Mouse (Mus musculus) bone marrow macrophage, adult 2 months (primary cell): ENCODE results near the gene Tmem182. TPM values are rescaled to one million over a fixed set of nuclear protein-coding genes. Genes with fewer than 3 reads are reported as not detected.

ENCODE experiments used
- H3K27ac ChIP-seq: 2 replicates; pipeline ENCODE4 v1.5.1; 2012; ENCODE audit warnings: low read depth, low read length; ENCODE audit not compliant: insufficient read depth
- H3K4me1 ChIP-seq: 2 replicates; pipeline ENCODE4 v1.6.1; 2012; ENCODE audit warnings: low read length; ENCODE audit not compliant: control insufficient read depth, insufficient read depth
- H3K4me3 ChIP-seq: 2 replicates; pipeline ENCODE4 v1.5.1; 2012; ENCODE audit warnings: mild to moderate bottlenecking, low read length, moderate library complexity; ENCODE audit not compliant: insufficient read depth
- CTCF ChIP-seq: IDR thresholded peaks from 2 replicates; pipeline ENCODE4 v1.5.1; 2012; ENCODE audit warnings: low read depth, mild to moderate bottlenecking, low read length, moderate library complexity
- POLR2A ChIP-seq: IDR thresholded peaks from 2 replicates; pipeline ENCODE4 v1.6.1; 2012; ENCODE audit warnings: mild to moderate bottlenecking, low read depth, low read length, borderline replicate concordance
- polyA plus RNA-seq: library from polyadenylated mRNA; stranded (reverse); fragments of >200 nt; gene quantifications from 2 replicates; pipeline ENCODE4 v1.2.4, GENCODE M21; 2012; ENCODE audit not compliant: missing spikeins, insufficient read depth, insufficient read length

Gene Tmem182
- polyA plus RNA-seq, 1 experiment: not detected

GRCm38 (mm10) chr1:40773234-40773633 is 32.2 kb upstream of the Tmem182 start:
- TF ChIP-seq POLR2A (no peak), CTCF (no peak)
- Histone ChIP-seq H3K4me1 (no peaks in the 10 kb centered on the region), H3K4me3 (no peak overlapping the region), H3K27ac (no peak overlapping the region)

DNA sequence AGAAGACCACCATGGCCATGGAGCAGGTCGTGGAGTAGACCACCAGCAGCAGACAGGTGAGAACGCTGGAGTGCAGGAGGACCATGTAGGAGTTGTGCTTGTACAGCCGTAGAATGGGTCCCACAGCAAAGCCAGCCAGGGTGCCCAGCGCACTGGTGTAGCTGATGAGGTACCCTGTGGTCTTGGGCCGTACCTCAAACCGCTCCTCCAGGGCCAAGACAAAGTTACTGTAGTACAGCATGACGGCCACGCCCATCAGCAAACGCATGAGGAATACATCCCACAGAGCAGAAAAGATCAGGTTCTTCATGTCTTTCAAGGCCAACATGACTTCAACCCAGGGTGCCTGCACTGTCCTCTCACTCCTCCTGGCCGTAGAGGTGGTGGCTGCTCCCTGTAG is 31.4 kb upstream of the Tmem182 start:
- Histone ChIP-seq H3K4me3 (no peak overlapping the region), H3K27ac (no peak overlapping the region), H3K4me1 (no peaks in the 10 kb centered on the region)
- TF ChIP-seq CTCF: no peak
- no peak for TF ChIP-seq POLR2A

DNA sequence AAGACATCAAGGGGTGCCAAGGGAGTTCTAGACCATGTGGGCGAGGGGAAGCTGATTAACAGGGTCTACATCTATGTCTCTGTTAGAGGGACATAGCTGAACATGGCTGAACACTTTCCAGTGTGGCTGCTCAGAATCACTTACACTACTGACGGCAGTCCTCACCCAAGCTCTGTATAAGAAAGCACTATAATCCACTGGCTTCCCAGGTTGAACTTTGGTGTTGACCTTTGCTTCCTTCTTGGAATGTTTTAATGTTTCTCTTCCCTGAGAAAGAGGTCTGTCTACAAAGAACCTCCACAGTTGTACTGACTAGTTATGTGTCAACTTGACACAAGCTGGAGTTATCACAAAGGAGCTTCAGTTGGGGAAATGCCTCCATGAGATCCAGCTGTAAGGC is 29.3 kb upstream of the Tmem182 start:
- H3K4me3 ChIP-seq: no peak overlapping the region
- no peaks in the 10 kb centered on the region for H3K4me1 ChIP-seq
- TF ChIP-seq CTCF: no peak
- no peak overlapping the region for H3K27ac ChIP-seq

DNA sequence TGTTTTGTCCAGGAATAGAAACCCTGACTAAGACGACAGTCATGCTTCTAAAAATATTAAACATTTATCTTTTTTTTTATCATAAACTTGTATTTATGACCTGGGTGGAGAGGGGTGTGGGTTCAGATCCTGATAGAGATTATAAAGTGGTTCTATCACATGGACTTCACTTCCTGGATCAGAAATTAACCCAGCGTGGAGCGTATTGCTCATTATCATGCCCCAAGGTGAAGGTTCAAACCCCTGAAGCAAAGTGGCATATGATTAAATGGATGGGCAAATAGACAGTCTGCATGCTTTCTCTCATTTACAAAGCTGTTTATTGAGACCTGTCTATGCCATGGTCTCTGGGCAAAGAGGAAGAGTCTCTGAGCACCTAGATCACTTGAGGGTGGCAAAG is 28.6 kb upstream of the Tmem182 start:
- no peak overlapping the region for H3K27ac ChIP-seq
- no peak overlapping the region for H3K4me3 ChIP-seq
- H3K4me1 ChIP-seq: no peaks in the 10 kb centered on the region
- TF ChIP-seq CTCF (no peak), POLR2A (no peak)

DNA sequence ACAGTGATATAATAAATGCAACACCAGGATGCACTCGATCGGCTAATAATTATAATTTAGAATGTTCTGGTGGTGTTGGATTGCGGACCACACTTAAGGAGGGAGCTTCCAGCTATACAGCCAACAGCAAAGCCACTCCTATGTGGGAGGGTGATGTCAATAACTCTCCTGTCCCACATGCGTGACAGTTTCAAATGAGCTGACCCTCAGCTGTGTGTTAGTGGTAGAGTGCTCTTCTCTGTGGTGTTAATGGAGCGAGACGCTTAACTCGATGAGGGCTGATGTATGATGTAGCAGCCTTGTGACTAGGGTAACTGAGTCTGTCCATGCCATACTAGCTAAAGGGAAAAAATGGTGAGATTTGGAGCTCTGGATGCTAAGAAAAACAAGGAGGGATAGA is 22.0 kb upstream of the Tmem182 start:
- TF ChIP-seq POLR2A (no peak), CTCF (no peak)
- Histone ChIP-seq H3K4me1 (peaks cover 9% of the 10 kb centered on the region), H3K4me3 (no peak overlapping the region), H3K27ac (no peak overlapping the region)

DNA sequence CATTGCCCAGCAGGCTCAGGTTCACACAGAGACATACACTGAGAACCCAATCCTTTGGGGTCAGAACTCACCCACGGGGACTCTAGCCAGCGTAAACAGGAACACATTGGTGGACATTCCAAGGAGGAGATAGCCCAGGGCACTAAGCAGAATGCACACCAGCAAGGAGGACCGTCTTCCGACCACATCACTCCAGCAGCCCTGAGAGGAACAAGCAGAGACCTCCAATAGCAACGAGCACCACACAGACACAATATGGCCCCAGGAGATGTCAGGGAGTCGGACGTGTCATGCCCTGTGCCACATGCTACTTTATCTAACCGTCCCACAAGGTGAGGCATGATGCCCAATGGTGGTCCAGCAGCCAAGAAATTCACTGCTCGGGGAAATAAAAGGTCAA is 21.1 kb upstream of the Tmem182 start:
- Histone ChIP-seq H3K4me1 (peaks cover 9% of the 10 kb centered on the region), H3K27ac (no peak overlapping the region), H3K4me3 (no peak overlapping the region)
- TF ChIP-seq CTCF: no peak
- no peak for TF ChIP-seq POLR2A

GRCm38 (mm10) chr1:40785876-40786445 is 19.4 kb upstream of the Tmem182 start:
- peaks cover 13% of the 10 kb centered on the region for H3K4me1 ChIP-seq
- no peak overlapping the region for H3K4me3 ChIP-seq
- no peak overlapping the region for H3K27ac ChIP-seq
- TF ChIP-seq POLR2A (no peak), CTCF (no peak)

DNA sequence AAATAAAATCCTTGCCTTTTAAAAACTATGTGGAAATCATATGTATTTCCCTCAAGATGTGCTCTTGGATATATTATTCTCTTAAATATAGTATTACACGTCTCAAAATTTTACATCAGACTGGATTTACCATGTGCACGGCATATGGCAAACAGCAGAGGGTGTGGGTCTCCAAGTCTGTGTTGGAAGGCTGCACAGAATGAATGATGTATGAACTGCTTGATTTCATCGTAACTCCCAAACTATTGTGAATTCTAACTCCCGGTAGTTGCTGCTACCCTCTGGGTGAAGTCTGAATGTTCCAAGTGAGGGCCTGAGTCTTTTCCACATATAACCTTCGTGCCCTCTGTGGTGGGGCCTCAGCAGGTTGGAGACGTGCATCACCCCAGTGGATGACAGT is 16.4 kb upstream of the Tmem182 start:
- TF ChIP-seq POLR2A: no peak
- TF ChIP-seq CTCF: no peak
- Histone ChIP-seq H3K4me3 (no peak overlapping the region), H3K4me1 (peaks cover 15% of the 10 kb centered on the region), H3K27ac (no peak overlapping the region)

DNA sequence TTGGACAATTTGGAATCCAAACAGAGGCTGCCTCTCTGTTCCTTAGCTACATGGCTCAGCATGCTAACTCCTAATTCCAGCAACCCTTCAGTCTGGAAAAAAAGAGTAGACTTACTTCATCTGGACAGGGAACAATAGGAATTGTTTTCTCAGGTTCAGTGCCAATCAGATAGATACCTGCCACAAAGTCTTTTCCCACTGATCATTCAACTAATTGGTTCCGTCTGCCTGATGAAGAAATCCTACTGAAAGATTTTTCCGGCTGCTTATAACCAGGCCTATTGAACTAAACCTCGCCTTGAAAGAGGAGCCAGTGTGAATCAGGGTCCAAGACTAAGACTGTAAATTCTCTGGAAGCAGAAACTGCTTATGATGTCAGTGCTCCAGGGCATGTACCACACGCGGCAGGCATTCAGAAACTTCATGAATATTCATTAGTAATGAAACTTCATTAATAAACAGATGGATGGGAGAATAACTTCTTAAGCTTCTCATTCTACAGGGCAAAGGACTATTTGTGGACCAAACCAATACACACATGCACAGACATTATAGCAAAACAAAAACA is 15.7 kb upstream of the Tmem182 start:
- Histone ChIP-seq H3K4me1 (peaks cover 15% of the 10 kb centered on the region), H3K4me3 (peak overlapping the region; percentile 97), H3K27ac (no peak overlapping the region)
- TF ChIP-seq CTCF (no peak), POLR2A (no peak)

DNA sequence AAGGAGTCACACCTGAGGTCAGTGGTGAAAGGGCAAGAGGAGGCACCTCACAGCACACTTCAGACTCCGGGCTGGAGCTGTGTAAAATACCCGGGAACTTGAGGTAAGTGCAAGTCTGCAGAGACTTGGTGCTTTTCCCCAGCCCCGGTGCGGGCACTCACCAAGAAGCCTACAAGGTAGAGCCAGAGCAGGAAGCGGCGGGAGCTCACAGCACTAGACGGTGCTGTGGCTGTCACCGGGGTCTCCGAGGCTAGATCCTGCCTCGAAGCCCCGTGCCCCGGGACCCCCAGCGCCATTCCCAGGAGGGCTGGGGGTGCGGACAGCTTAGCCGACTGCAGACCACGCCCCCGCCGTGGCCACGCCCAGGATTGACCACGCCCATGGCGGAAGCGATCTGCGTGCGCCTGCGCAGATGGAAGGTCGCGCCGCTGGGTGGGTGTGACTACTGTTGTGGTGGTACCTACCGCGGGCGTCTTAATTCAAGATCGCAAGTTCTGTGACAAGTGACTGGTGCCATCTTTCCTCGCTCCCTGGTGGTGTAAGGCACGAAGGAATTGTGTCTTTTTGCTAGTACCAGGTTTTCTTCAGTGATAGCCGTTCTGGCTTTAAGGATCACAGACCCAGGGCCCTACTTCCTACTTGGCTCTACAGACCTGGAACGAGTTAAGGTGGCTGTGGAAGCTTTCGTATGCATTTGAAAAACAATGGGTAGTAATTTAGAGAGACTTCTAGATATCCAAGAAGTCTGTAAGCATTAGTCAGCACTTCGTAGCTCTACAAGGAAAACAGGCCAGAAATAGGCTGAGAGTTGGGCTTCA is 14.9 kb upstream of the Tmem182 start, which contains the start of gene Mfsd9:
Gene Mfsd9 (minus strand): TSS at position 364 of the 818 bp plus-strand sequence.
- H3K4me3 ChIP-seq: peak within 1 kb of the TSS; percentile 97
- TF ChIP-seq CTCF (no peak), POLR2A (0 out of 2 replicates have a peak, but pooled peaks have one; percentile 43)
- 0 out of 2 replicates have a peak within 1 kb of the TSS, but pooled peaks have one; percentile 13 for H3K27ac ChIP-seq
- H3K4me1 ChIP-seq: peaks cover 15% of the 10 kb centered on the region
